Mouse (Mus musculus) neural tube, embryonic 11.5 days (tissue): ENCODE data around the gene Olfr547. TPM values are rescaled to one million over a fixed set of nuclear protein-coding genes. Genes with fewer than 3 reads are reported as not detected.

Source experiments
- ATAC-seq: fragments of 200-750 bp; cut with Nextera tagmentation; 2 replicates; pipeline ENCODE4 v1.8.0; 2017; ENCODE audit warnings: moderate number of reproducible peaks, mild to moderate bottlenecking, moderate TSS enrichment, moderate library complexity; ENCODE audit not compliant: insufficient read depth, low FRiP score, low TSS enrichment
- DNase-seq: peaks from one replicate; pipeline ENCODE4 v3.0.0-alpha.2; 2015; ENCODE audit warnings: low spot score
- H3K27ac ChIP-seq: fragments of 300-500 bp; sonication (generic); 2 replicates; pipeline ENCODE4 v1.5.1; 2014; ENCODE audit warnings: low read depth, mild to moderate bottlenecking, low read length
- H3K27me3 ChIP-seq: fragments of 300-500 bp; sonication (generic); 2 replicates; pipeline ENCODE4 v1.6.1; 2014; ENCODE audit warnings: mild to moderate bottlenecking, low read length, mixed read lengths; ENCODE audit not compliant: control insufficient read depth, insufficient read depth
- H3K36me3 ChIP-seq: fragments of 300-500 bp; sonication (generic); 2 replicates; pipeline ENCODE4 v1.6.1; 2014; ENCODE audit warnings: mild to moderate bottlenecking, low read length, moderate library complexity, mixed read lengths; ENCODE audit not compliant: control insufficient read depth, insufficient read depth
- H3K4me1 ChIP-seq: fragments of 300-500 bp; sonication (generic); 2 replicates; pipeline ENCODE4 v1.6.1; 2014; ENCODE audit warnings: low read length, mixed read lengths; ENCODE audit not compliant: control insufficient read depth, insufficient read depth
- H3K4me2 ChIP-seq: fragments of 300-500 bp; sonication (generic); 2 replicates; pipeline ENCODE4 v1.6.1; 2014; ENCODE audit warnings: low read depth, mild to moderate bottlenecking, moderate library complexity
- H3K4me3 ChIP-seq: fragments of 300-500 bp; sonication (generic); 2 replicates; pipeline ENCODE4 v1.5.1; 2014; ENCODE audit warnings: low read depth, low read length
- H3K9ac ChIP-seq: fragments of 300-500 bp; sonication (generic); 2 replicates; pipeline ENCODE4 v1.6.1; 2014; ENCODE audit warnings: mild to moderate bottlenecking, low read length
- H3K9me3 ChIP-seq: fragments of 300-500 bp; sonication (generic); 2 replicates; pipeline ENCODE4 v1.6.1; 2016; ENCODE audit warnings: low read length; ENCODE audit not compliant: control insufficient read depth
- WGBS: fragments of 180-500 bp; shearing (Covaris S2); extraction: QIAGEN DNeasy Blood & Tissue Kit; methylation state at CpG from one replicate; pipeline ENCODE4 v1.1.7; 2014; 5-methylcytosine and 5-hydroxymethylcytosine counted together
- polyA plus RNA-seq: library from polyadenylated mRNA; unstranded; fragments of >200 nt; fragmentation: Nextera tagmentation; extraction: Ambion mirVana; gene quantifications from 2 replicates; pipeline ENCODE4 v1.2.1, GENCODE M21; 2014

Olfr547 gene
- polyA plus RNA-seq, 1 experiment from 2014 or later = not detected

GRCm38 (mm10) chr7:102508666-102509065 is 25.9 kb upstream of the Olfr547 start:
- 0 out of 2 replicates have a peak, but pooled peaks cover 3% of the 10 kb centered on the region for H3K4me1 ChIP-seq
- no peaks in the 10 kb centered on the region for H3K36me3 ChIP-seq
- no peak overlapping the region for H3K4me2 ChIP-seq
- no peaks in the 10 kb centered on the region for H3K9me3 ChIP-seq
- H3K9ac ChIP-seq = no peak overlapping the region
- no peak overlapping the region for H3K4me3 ChIP-seq
- H3K27ac ChIP-seq = no peak overlapping the region
- no peak for ATAC-seq
- no peak for DNase-seq
- WGBS = 89% methylated on average over 6 of the region's 6 CpGs
- no peaks in the 10 kb centered on the region for H3K27me3 ChIP-seq

- 0 out of 2 replicates have a peak, but pooled peaks cover 3% of the 10 kb centered on the region for H3K4me1 ChIP-seq
- DNase-seq = no peak
- WGBS = 70% methylated on average over 7 of the region's 7 CpGs
Measured at GRCm38 (mm10) chr7:102509726-102510125, 24.8 kb upstream of the Olfr547 start.

GRCm38 (mm10) chr7:102511927-102512326 is 22.6 kb upstream of the Olfr547 start:
- 92% methylated on average over 10 of the region's 10 CpGs for whole genome bisulfite sequencing
- DNase-seq (no peak), ATAC-seq (no peak)
- no peak overlapping the region for H3K4me3 ChIP-seq
- H3K27ac ChIP-seq = no peak overlapping the region
- no peak overlapping the region for H3K9ac ChIP-seq
- no peaks in the 10 kb centered on the region for H3K36me3 ChIP-seq
- H3K4me1 ChIP-seq = 0 out of 2 replicates have a peak, but pooled peaks cover 3% of the 10 kb centered on the region
- H3K9me3 ChIP-seq = no peaks in the 10 kb centered on the region
- H3K27me3 ChIP-seq = no peaks in the 10 kb centered on the region
- H3K4me2 ChIP-seq = no peak overlapping the region

More at GRCm38 (mm10) chr7:102509726-102510125, 24.8 kb upstream of the Olfr547 start:
- no peaks in the 10 kb centered on the region for H3K36me3 ChIP-seq
- H3K4me3 ChIP-seq = no peak overlapping the region
- H3K4me2 ChIP-seq = no peak overlapping the region
- no peaks in the 10 kb centered on the region for H3K9me3 ChIP-seq
- H3K9ac ChIP-seq = no peak overlapping the region
- no peak for ATAC-seq
- H3K27ac ChIP-seq = no peak overlapping the region
- no peaks in the 10 kb centered on the region for H3K27me3 ChIP-seq

- H3K27ac ChIP-seq = no peak overlapping the region
- peak overlapping the region; percentile 77 for H3K4me2 ChIP-seq
- peak overlapping the region; percentile 70 for H3K9ac ChIP-seq
- H3K4me3 ChIP-seq = peak overlapping the region; percentile 38
- ATAC-seq = peak; percentile 96
- no peaks in the 10 kb centered on the region for H3K36me3 ChIP-seq
- 1% methylated on average over 52 of the region's 54 CpGs for WGBS
- DNase-seq = peak; percentile 93
- H3K4me1 ChIP-seq = 0 out of 2 replicates have a peak, but pooled peaks cover 3% of the 10 kb centered on the region
- no peaks in the 10 kb centered on the region for H3K27me3 ChIP-seq
- H3K9me3 ChIP-seq = no peaks in the 10 kb centered on the region
Measured at GRCm38 (mm10) chr7:102512814-102513435, 21.6 kb upstream of the Olfr547 start.

GRCm38 (mm10) chr7:102514144-102514543 is 20.4 kb upstream of the Olfr547 start:
- no peak overlapping the region for H3K27ac ChIP-seq
- no peaks in the 10 kb centered on the region for H3K36me3 ChIP-seq

GRCm38 (mm10) chr7:102516261-102517050 is 18.1 kb upstream of the Olfr547 start:
- Histone ChIP-seq H3K9ac (no peak overlapping the region), H3K27ac (no peak overlapping the region), H3K27me3 (no peaks in the 10 kb centered on the region), H3K9me3 (no peaks in the 10 kb centered on the region), H3K4me2 (no peak overlapping the region), H3K36me3 (no peaks in the 10 kb centered on the region), H3K4me1 (0 out of 2 replicates have a peak, but pooled peaks cover 3% of the 10 kb centered on the region), H3K4me3 (no peak overlapping the region)
- no peak for ATAC-seq
- WGBS = 82% methylated on average over 10 of the region's 10 CpGs
- DNase-seq = no peak

More at GRCm38 (mm10) chr7:102514144-102514543, 20.4 kb upstream of the Olfr547 start:
- H3K9me3 ChIP-seq = no peaks in the 10 kb centered on the region
- WGBS = 71% methylated on average over 4 of the region's 4 CpGs
- H3K9ac ChIP-seq = no peak overlapping the region
- H3K27me3 ChIP-seq = no peaks in the 10 kb centered on the region
- H3K4me2 ChIP-seq = no peak overlapping the region
- H3K4me1 ChIP-seq = 0 out of 2 replicates have a peak, but pooled peaks cover 3% of the 10 kb centered on the region
- H3K4me3 ChIP-seq = no peak overlapping the region
- ATAC-seq (no peak), DNase-seq (no peak)

- H3K27me3 ChIP-seq = no peaks in the 10 kb centered on the region
- H3K9ac ChIP-seq = no peak overlapping the region
- DNase-seq = no peak
- ATAC-seq = no peak
- no peak overlapping the region for H3K27ac ChIP-seq
- 94% methylated on average over 2 of the region's 2 CpGs for WGBS
- H3K9me3 ChIP-seq = no peaks in the 10 kb centered on the region
- H3K36me3 ChIP-seq = no peaks in the 10 kb centered on the region
- 0 out of 2 replicates have a peak, but pooled peaks cover 3% of the 10 kb centered on the region for H3K4me1 ChIP-seq
- H3K4me2 ChIP-seq = no peak overlapping the region
- H3K4me3 ChIP-seq = no peak overlapping the region
Measured at GRCm38 (mm10) chr7:102517051-102517335, 17.6 kb upstream of the Olfr547 start.

GRCm38 (mm10) chr7:102529052-102529451 is 5.5 kb upstream of the Olfr547 start:
- Histone ChIP-seq H3K9me3 (no peaks in the 10 kb centered on the region), H3K9ac (no peak overlapping the region), H3K4me1 (no peaks in the 10 kb centered on the region), H3K27ac (no peak overlapping the region), H3K4me2 (no peak overlapping the region), H3K36me3 (no peaks in the 10 kb centered on the region), H3K4me3 (no peak overlapping the region), H3K27me3 (no peaks in the 10 kb centered on the region)
- no peak for ATAC-seq
- no peak for DNase-seq
- WGBS = 88% methylated on average over 1 of the region's 1 CpGs

GRCm38 (mm10) chr7:102540596-102540995 is 6.0 kb downstream of the Olfr547 start, which contains the start of gene Olfr548-ps1:
Gene Olfr548-ps1 (plus strand): TSS chr7:102540896.
- H3K4me1 ChIP-seq = no peaks in the 10 kb centered on the region
- 83% methylated on average over 2 of the region's 2 CpGs for WGBS
- no peaks in the 10 kb centered on the region for H3K27me3 ChIP-seq
- no peak within 1 kb of the TSS for H3K4me3 ChIP-seq
- DNase-seq = no peak
- H3K9me3 ChIP-seq = no peaks in the 10 kb centered on the region
- no peaks in the 10 kb centered on the region for H3K36me3 ChIP-seq
- H3K9ac ChIP-seq = no peak within 1 kb of the TSS
- no peak for ATAC-seq
- no peak within 1 kb of the TSS for H3K4me2 ChIP-seq
- H3K27ac ChIP-seq = no peak within 1 kb of the TSS
